Mouse (Mus musculus): Measurements from ENCODE around the gene Olfr733. TPM values are rescaled to one million over a fixed set of nuclear protein-coding genes. Genes with fewer than 3 reads are reported as not detected.

The Olfr733 gene
- not detected for total RNA-seq (2021)
- long read RNA-seq, experiment 1, result 0 reads
- long read RNA-seq, experiment 2, result 0 reads

GRCm38 (mm10) chr14:50301422-50301821, at the start of gene Olfr733:
TSS of gene Olfr733 (minus strand) at chr14:50301522.
- TF ChIP-seq CTCF (IDR thresholded peaks at IDR 0.05), result no peak
- no peak within 1 kb of the TSS for H3K4me3 ChIP-seq
- DNase-seq (ENCODE audit: extremely low spot score in 1 of 2, low spot score in 2 of 2), result no peak
- no peak within 1 kb of the TSS for H3K27ac ChIP-seq
- intact Hi-C loops (cut with DNase I), result no loop called here

GRCm38 (mm10) chr14:50348796-50349195, 47.5 kb upstream of the Olfr733 start, which contains the start of gene Olfr735:
TSS of gene Olfr735 (minus strand) at chr14:50348872.
- no peak for TF ChIP-seq CTCF (IDR thresholded peaks at IDR 0.05)
- H3K4me3 ChIP-seq, result no peak within 1 kb of the TSS
- intact Hi-C loops (cut with DNase I), result no loop called here
- no peak for DNase-seq (ENCODE audit: extremely low spot score in 1 of 2, low spot score in 2 of 2)
- no peak within 1 kb of the TSS for H3K27ac ChIP-seq

- no peak for TF ChIP-seq CTCF (IDR thresholded peaks at IDR 0.05)
- H3K4me3 ChIP-seq, result no peak within 1 kb of the TSS
- no peak within 1 kb of the TSS for H3K27ac ChIP-seq
- intact Hi-C loops (cut with DNase I), result no loop called here
- DNase-seq (ENCODE audit: extremely low spot score in 1 of 2, low spot score in 2 of 2), result no peak
These were observed 25.3 kb upstream of the Olfr733 start, which contains the start of gene Olfr734 for GRCm38 (mm10) chr14:50326661-50327060. TSS of gene Olfr734 (minus strand) at chr14:50326761.

GRCm38 (mm10) chr14:50284106-50284505, 17.2 kb downstream of the Olfr733 start, which contains the start of gene Olfr732:
TSS of gene Olfr732 (minus strand) at chr14:50284206.
- no peak for TF ChIP-seq CTCF (IDR thresholded peaks at IDR 0.05)
- DNase-seq (ENCODE audit: extremely low spot score in 1 of 2, low spot score in 2 of 2), result no peak
- intact Hi-C loops (cut with DNase I), result no loop called here
- Histone ChIP-seq H3K27ac (no peak within 1 kb of the TSS), H3K4me3 (no peak within 1 kb of the TSS)

Other genes starting within 250 kb of the Olfr733 start
- gene Olfr726, start 210.6 kb downstream of the Olfr733 start, total RNA-seq (2021), result not detected
- not detected for gene Olfr727, start 178.3 kb downstream of the Olfr733 start, total RNA-seq (2021)
- not detected for gene Olfr728, start 158.8 kb downstream of the Olfr733 start, total RNA-seq (2021)
- not detected for gene Olfr729, start 148.6 kb downstream of the Olfr733 start, total RNA-seq (2021)
- gene Olfr730, start 113.3 kb downstream of the Olfr733 start, total RNA-seq (2021), result not detected
- gene Olfr731, start 59.7 kb downstream of the Olfr733 start, total RNA-seq (2021), result not detected
- not detected for gene Olfr732, start 17.3 kb downstream of the Olfr733 start, total RNA-seq (2021)
- gene Olfr734, start 25.2 kb upstream of the Olfr733 start, total RNA-seq (2021), result not detected
- gene Olfr735, start 47.4 kb upstream of the Olfr733 start, total RNA-seq (2021), result not detected
- gene Tlr11, start 56.4 kb upstream of the Olfr733 start, total RNA-seq (2021), result not detected
- not detected for gene Olfr736, start 79.6 kb upstream of the Olfr733 start, total RNA-seq (2021)
- gene Olfr738, start 106.0 kb upstream of the Olfr733 start, total RNA-seq (2021), result not detected
- gene Olfr739, start 117.1 kb upstream of the Olfr733 start, total RNA-seq (2021), result not detected
- not detected for gene Olfr740, start 144.0 kb upstream of the Olfr733 start, total RNA-seq (2021)
- gene Olfr741, start 171.2 kb upstream of the Olfr733 start, total RNA-seq (2021), result not detected
- gene Olfr742, start 202.1 kb upstream of the Olfr733 start, total RNA-seq (2021), result not detected
- not detected for gene Olfr743, start 220.3 kb upstream of the Olfr733 start, total RNA-seq (2021)

Measured in left cerebral cortex, adult 2 months (tissue).